Mouse (Mus musculus) intestine, postnatal 0 days (tissue): ENCODE data around the gene Slc1a3. TPM values are rescaled to one million over a fixed set of nuclear protein-coding genes. Genes with fewer than 3 reads are reported as not detected.

ENCODE experiments used
- ATAC-seq: fragments of 200-750 bp; cut with Nextera tagmentation; 2 replicates; pipeline ENCODE4 v1.8.0; 2017; ENCODE audit warnings: mild to moderate bottlenecking, moderate TSS enrichment, moderate library complexity
- H3K27ac ChIP-seq: fragments of 300-500 bp; sonication (generic); 2 replicates; pipeline ENCODE4 v1.5.1; 2014; ENCODE audit warnings: mild to moderate bottlenecking, low read depth, low read length, moderate library complexity
- H3K27me3 ChIP-seq: fragments of 300-500 bp; sonication (generic); replicated peaks from 2 replicates; pipeline ENCODE4 v1.6.1; 2014; ENCODE audit warnings: low read length, mixed read lengths; ENCODE audit not compliant: control insufficient read depth, insufficient read depth
- H3K36me3 ChIP-seq: fragments of 300-500 bp; sonication (generic); 2 replicates; pipeline ENCODE4 v1.6.1; 2014; ENCODE audit warnings: mild to moderate bottlenecking, moderate library complexity; ENCODE audit not compliant: control insufficient read depth, insufficient read depth
- H3K4me1 ChIP-seq: fragments of 300-500 bp; sonication (generic); replicated peaks from 2 replicates; pipeline ENCODE4 v1.6.1; 2014; ENCODE audit warnings: antibody characterized with exemption, low read length, mixed read lengths; ENCODE audit not compliant: control insufficient read depth, insufficient read depth
- H3K4me2 ChIP-seq: fragments of 300-500 bp; sonication (generic); replicated peaks from 2 replicates; pipeline ENCODE4 v1.6.1; 2014; ENCODE audit warnings: low read depth, mild to moderate bottlenecking, moderate library complexity
- H3K4me3 ChIP-seq: fragments of 300-500 bp; sonication (generic); 2 replicates; pipeline ENCODE4 v1.5.1; 2014; ENCODE audit warnings: low read depth, low read length
- H3K9ac ChIP-seq: fragments of 300-500 bp; sonication (generic); 2 replicates; pipeline ENCODE4 v1.6.1; 2014; ENCODE audit warnings: mild to moderate bottlenecking, low read depth, low read length
- H3K9me3 ChIP-seq: fragments of 300-500 bp; sonication (generic); 2 replicates; pipeline ENCODE4 v1.6.1; 2016; ENCODE audit warnings: mixed run types; ENCODE audit not compliant: control insufficient read depth
- CTCF ChIP-seq: sonication (generic); IDR thresholded peaks from 2 replicates; pipeline ENCODE4 v1.5.1; 2016; ENCODE audit warnings: low read depth, mild to moderate bottlenecking, control low read depth, antibody characterized with exemption, moderate library complexity
- WGBS: fragments of 180-500 bp; shearing (Covaris S2); extraction: QIAGEN DNeasy Blood & Tissue Kit; methylation state at CpG from one replicate; pipeline ENCODE4 v1.1.7; 2014; 5-methylcytosine and 5-hydroxymethylcytosine counted together
- polyA plus RNA-seq: library from polyadenylated mRNA; unstranded; fragments of >200 nt; fragmentation: Nextera tagmentation; extraction: Ambion mirVana; gene quantifications from 2 replicates; pipeline ENCODE4 v1.2.1, GENCODE M21; 2015

Slc1a3 gene
- polyA plus RNA-seq, 1 experiment from 2014 or later: 0.53 TPM

DNA sequence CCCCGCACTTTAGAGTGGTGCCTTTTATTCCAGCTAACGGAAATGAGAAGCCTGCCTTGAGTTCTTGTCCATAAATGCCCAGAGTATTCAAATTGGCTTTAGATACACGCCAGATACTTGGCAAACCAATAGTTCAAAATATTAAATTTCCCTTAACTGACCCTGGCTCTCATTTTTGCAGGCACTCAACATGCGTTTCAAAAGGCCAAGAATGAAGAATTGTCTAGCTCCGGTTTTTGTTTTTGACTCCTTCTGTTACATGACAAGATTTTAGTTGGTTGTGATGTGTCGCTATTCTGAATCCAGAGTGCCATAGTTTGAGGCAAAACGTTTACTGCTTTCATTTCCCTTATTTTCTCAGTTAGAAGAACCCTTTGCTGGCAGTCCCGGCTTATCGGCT lies 28.1 kb downstream of the Slc1a3 start:
- Histone ChIP-seq H3K4me3 (no peak overlapping the region), H3K27me3 (no peaks in the 10 kb centered on the region), H3K27ac (no peak overlapping the region), H3K4me2 (no peak overlapping the region), H3K4me1 (no peaks in the 10 kb centered on the region), H3K36me3 (no peaks in the 10 kb centered on the region), H3K9ac (no peak overlapping the region), H3K9me3 (no peaks in the 10 kb centered on the region)
- no peak for TF ChIP-seq CTCF
- ATAC-seq: no peak
- WGBS: 77% methylated on average over 9 of the region's 9 CpGs

DNA sequence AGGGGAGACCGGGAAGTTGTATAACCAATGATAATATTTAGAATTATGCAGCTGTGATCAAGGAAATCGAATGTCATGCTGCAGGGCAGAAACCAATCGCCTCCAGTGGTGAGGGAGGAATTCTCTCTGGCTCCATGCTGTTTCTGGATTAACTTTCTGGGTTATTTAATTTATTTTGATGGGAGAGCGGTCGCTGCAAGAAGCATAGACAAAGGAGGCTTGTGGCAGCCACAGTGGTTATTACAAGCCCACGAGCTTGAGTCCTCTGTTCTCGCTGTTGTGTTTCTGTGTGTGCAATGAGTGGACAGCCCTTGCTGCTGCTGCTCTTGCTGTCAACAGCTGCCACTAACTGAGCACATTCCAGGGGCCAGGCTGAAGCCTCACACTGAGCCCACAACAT lies 28.6 kb downstream of the Slc1a3 start:
- no peak for ATAC-seq
- WGBS: 80% methylated on average over 7 of the region's 7 CpGs
- Histone ChIP-seq H3K27ac (no peak overlapping the region), H3K4me3 (no peak overlapping the region), H3K9ac (no peak overlapping the region), H3K27me3 (no peaks in the 10 kb centered on the region), H3K9me3 (no peaks in the 10 kb centered on the region), H3K4me1 (no peaks in the 10 kb centered on the region), H3K36me3 (no peaks in the 10 kb centered on the region), H3K4me2 (no peak overlapping the region)
- no peak for TF ChIP-seq CTCF

DNA sequence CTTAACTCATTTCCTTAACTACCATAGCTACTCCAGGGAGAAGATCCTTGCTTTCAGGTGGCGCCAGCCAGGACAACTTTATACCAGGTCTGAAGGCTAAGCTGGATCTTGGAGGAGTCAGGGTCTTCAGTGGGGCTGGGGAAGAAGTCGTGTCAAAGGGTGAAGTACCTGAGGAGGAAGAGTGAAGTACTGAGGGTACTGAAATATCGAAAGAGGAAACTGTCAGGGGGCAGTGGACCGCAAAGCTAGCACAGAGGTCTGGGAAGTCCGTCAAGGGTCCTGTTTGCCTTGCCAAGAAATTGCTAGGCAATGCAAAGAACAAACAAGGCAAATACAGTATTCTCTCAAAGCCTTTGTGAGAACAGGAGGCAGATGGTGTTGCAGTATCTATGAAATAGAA lies 29.6 kb downstream of the Slc1a3 start:
- ATAC-seq: no peak
- TF ChIP-seq CTCF: no peak
- Histone ChIP-seq H3K27me3 (no peaks in the 10 kb centered on the region), H3K9ac (no peak overlapping the region), H3K36me3 (no peaks in the 10 kb centered on the region), H3K9me3 (no peaks in the 10 kb centered on the region), H3K27ac (no peak overlapping the region), H3K4me3 (no peak overlapping the region), H3K4me1 (no peaks in the 10 kb centered on the region), H3K4me2 (no peak overlapping the region)
- WGBS: 84% methylated on average over 5 of the region's 5 CpGs

DNA sequence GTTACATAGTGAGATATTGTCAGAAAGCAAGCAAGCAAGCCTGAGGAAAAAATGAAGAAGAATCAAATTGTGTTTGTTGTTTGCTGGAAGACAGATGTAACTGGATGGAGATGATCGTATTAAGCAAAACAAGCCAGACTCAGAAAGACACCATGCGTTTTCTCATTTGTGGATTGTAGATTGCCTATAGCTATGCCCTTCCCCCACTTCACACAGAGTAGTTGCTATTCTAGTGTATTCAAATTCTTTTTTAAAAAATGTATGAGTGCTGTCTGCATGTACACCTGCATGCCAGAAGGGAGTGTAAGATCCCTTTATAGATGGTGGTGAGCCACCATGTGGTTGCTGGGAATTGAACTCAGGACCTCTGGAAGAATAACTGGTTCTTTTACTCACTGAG lies 33.6 kb downstream of the Slc1a3 start:
- no peak overlapping the region for H3K4me3 ChIP-seq
- TF ChIP-seq CTCF: no peak
- H3K9ac ChIP-seq: no peak overlapping the region
- H3K9me3 ChIP-seq: no peaks in the 10 kb centered on the region
- H3K27me3 ChIP-seq: no peaks in the 10 kb centered on the region
- no peaks in the 10 kb centered on the region for H3K4me1 ChIP-seq
- no peaks in the 10 kb centered on the region for H3K36me3 ChIP-seq
- 90% methylated on average over 2 of the region's 2 CpGs for WGBS
- no peak for ATAC-seq
- no peak overlapping the region for H3K27ac ChIP-seq
- H3K4me2 ChIP-seq: no peak overlapping the region

DNA sequence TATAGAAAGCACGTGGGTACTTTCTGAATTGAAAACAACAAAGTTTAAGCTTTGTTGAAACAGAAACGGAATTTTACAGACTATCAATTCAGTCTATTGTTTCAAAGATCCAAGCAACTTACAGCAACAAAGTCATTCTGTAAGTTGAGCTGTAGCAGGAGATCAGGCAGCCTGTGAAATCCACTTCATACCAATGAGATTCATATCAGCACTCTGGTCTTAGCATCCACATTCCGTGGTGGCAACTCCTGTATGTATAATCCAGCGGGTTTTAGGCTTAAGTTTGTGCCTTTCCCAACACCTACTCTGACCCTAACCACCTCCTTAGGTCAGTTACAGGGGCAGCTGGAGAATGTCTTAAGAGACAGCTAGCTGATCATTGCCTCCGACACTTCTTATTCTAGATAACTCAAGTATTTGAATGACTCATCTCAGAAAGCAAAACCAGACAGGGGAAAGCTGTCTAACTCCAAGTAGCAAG lies 34.3 kb downstream of the Slc1a3 start:
- no peak for ATAC-seq
- no peaks in the 10 kb centered on the region for H3K27me3 ChIP-seq
- WGBS: 36% methylated on average over 5 of the region's 5 CpGs

DNA sequence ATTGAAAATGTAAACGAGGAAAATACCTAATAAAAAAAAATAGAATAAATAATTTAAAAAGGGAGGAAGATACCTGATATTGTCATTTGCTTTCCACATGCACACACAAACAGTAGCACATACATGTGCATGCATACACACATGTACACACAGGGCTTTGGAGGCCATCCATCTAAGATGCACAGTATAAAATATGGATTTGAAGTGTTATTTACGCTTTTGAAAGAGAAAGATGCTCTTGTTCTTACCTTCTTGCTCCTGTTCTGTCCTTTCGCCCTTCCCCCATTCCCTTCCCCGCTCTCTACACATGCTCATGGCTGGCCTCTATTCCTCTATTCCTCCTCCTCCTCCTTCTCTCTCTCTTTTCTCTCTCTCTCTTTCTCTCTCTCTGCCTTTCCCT lies 34.9 kb downstream of the Slc1a3 start:
- H3K27me3 ChIP-seq: no peaks in the 10 kb centered on the region
- no peak overlapping the region for H3K9ac ChIP-seq
- H3K36me3 ChIP-seq: no peaks in the 10 kb centered on the region
- H3K4me2 ChIP-seq: no peak overlapping the region
- H3K4me1 ChIP-seq: no peaks in the 10 kb centered on the region
- no peak overlapping the region for H3K4me3 ChIP-seq
- H3K9me3 ChIP-seq: no peaks in the 10 kb centered on the region
- no peak for ATAC-seq
- no peak overlapping the region for H3K27ac ChIP-seq
- WGBS: 94% methylated on average over 4 of the region's 4 CpGs
- TF ChIP-seq CTCF: no peak

More for the DNA sequence above, 34.3 kb downstream of the Slc1a3 start:
- H3K9me3 ChIP-seq: no peaks in the 10 kb centered on the region
- no peaks in the 10 kb centered on the region for H3K36me3 ChIP-seq
- no peak overlapping the region for H3K9ac ChIP-seq
- no peak for TF ChIP-seq CTCF
- no peak overlapping the region for H3K4me3 ChIP-seq
- no peak overlapping the region for H3K4me2 ChIP-seq
- H3K4me1 ChIP-seq: no peaks in the 10 kb centered on the region
- H3K27ac ChIP-seq: no peak overlapping the region

DNA sequence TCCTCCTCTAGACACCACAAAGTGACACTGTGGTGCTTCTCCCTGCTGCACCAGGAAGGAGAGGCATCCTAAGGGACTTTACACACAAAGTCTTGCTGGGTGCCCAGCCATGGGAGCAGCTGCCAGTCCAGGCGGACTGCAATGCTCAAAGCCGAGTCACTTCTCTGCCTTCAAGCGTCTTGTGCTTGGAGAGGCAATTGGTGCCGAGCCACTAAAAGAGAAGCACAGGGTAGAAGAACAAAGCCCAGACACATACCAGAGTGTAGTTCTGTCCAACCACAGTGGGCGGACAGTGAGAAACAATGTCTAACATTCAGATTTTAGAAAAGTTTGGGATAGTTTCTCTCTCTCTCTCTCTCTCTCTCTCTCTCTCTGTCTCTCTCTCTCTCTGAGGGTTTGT lies 38.0 kb downstream of the Slc1a3 start:
- Histone ChIP-seq H3K36me3 (no peaks in the 10 kb centered on the region), H3K27me3 (no peaks in the 10 kb centered on the region), H3K9ac (no peak overlapping the region), H3K4me2 (no peak overlapping the region), H3K27ac (no peak overlapping the region), H3K4me1 (no peaks in the 10 kb centered on the region), H3K9me3 (no peaks in the 10 kb centered on the region), H3K4me3 (no peak overlapping the region)
- 83% methylated on average over 5 of the region's 5 CpGs for WGBS
- TF ChIP-seq CTCF: no peak
- no peak for ATAC-seq
